Mouse (Mus musculus): ENCODE results near the gene Slmap. TPM values are rescaled to one million over a fixed set of nuclear protein-coding genes. Genes with fewer than 3 reads are reported as not detected.

Slmap gene
- total and polyA plus RNA-seq, 3 experiments = 32.7 to 283 (median 249) TPM

DNA sequence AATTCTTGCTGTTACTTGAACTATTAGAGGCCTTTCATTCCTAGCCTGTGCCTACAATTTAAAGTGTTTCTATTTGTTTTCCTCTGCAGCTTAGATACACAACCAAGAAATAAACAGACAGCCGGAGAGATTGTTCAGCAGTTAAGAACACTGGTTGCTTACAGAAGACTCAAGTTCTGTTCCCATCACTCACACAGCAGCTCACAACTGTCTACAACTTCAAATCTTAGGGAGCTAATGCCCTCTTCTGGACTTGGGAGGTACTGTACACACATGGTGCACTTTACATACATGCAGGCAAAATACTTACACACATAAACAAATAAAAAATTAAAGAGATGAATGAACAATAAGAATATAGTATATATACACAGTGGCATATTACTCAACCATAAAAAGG lies 39.7 kb downstream of the Slmap start:
- H3K4me3 ChIP-seq = no peak overlapping the region
- H3K27ac ChIP-seq = peak overlapping the region; percentile 61
- H3K4me1 ChIP-seq (ENCODE audit: control insufficient read depth, insufficient read depth, low read length) = peaks cover 3% of the 10 kb centered on the region
- H3K79me2 ChIP-seq (replicated peaks; ENCODE audit: control insufficient read depth, insufficient read depth, low read length) = peaks cover 5% of the 10 kb centered on the region; the same call in 1 of the 2 replicates
- no peaks in the 10 kb centered on the region for H3K27me3 ChIP-seq (ENCODE audit: control insufficient read depth, insufficient read depth, low read length)
- H3K9ac ChIP-seq (ENCODE audit: low read depth, low read length) = no peak overlapping the region
- intact Hi-C loops (cut with DNase I) = no loop called here
- no peak for DNase-seq
- H3K36me3 ChIP-seq (ENCODE audit: control insufficient read depth, insufficient read depth, low read length) = peaks cover 6% of the 10 kb centered on the region
- TF ChIP-seq CTCF (IDR thresholded peaks at IDR 0.05) = peak; percentile 45
- no peak for TF ChIP-seq POLR2A (IDR thresholded peaks at IDR 0.05; ENCODE audit: insufficient read depth, low read depth, low read length)
- 83% methylated on average over 1 of the region's 1 CpGs for WGBS

DNA sequence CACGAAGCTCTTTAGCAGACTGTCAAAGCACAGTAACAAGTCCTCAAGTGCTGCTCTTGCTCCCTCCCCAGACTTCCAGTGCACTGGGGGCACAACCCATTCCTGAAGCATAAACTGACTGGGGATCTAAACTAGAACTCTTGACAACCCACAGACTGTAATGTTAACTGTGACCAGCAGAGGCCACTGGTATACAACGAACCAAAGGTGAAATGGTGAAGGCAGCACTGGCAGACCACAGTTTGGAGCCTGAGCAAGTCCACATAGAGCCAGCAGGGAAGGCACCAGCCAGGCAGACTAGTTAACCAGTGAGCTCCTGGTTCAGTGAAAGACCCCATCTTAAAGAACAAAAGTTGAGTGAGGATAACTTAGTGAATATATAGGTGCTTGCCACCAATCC lies 43.6 kb downstream of the Slmap start:
- H3K79me2 ChIP-seq (replicated peaks; ENCODE audit: control insufficient read depth, insufficient read depth, low read length) = peaks cover 4% of the 10 kb centered on the region; the same call in 1 of the 2 replicates
- H3K4me3 ChIP-seq = no peak overlapping the region
- no peak overlapping the region for H3K9ac ChIP-seq (ENCODE audit: low read depth, low read length)
- DNase-seq = peak; percentile 69 to 76
- TF ChIP-seq EP300 (IDR thresholded peaks at IDR 0.05; ENCODE audit: insufficient read depth, low read depth, low read length) (peak; percentile 86; the same call in 1 of the 2 replicates), CTCF (IDR thresholded peaks at IDR 0.05) (peak; percentile 91), POLR2A (IDR thresholded peaks at IDR 0.05; ENCODE audit: insufficient read depth, low read depth, low read length) (no peak)
- H3K27me3 ChIP-seq (ENCODE audit: control insufficient read depth, insufficient read depth, low read length) = no peaks in the 10 kb centered on the region
- H3K27ac ChIP-seq = no peak overlapping the region
- WGBS = 20% methylated on average over 2 of the region's 2 CpGs
- peaks cover 6% of the 10 kb centered on the region for H3K36me3 ChIP-seq (ENCODE audit: control insufficient read depth, insufficient read depth, low read length)
- intact Hi-C loops (cut with DNase I) = loop anchor here (2.0 to 5.0 kb wide), 4 partner anchors 86 to 536 kb away; partner anchors contain the start of gene Pde12
- peaks cover 1% of the 10 kb centered on the region for H3K4me1 ChIP-seq (ENCODE audit: control insufficient read depth, insufficient read depth, low read length)

DNA sequence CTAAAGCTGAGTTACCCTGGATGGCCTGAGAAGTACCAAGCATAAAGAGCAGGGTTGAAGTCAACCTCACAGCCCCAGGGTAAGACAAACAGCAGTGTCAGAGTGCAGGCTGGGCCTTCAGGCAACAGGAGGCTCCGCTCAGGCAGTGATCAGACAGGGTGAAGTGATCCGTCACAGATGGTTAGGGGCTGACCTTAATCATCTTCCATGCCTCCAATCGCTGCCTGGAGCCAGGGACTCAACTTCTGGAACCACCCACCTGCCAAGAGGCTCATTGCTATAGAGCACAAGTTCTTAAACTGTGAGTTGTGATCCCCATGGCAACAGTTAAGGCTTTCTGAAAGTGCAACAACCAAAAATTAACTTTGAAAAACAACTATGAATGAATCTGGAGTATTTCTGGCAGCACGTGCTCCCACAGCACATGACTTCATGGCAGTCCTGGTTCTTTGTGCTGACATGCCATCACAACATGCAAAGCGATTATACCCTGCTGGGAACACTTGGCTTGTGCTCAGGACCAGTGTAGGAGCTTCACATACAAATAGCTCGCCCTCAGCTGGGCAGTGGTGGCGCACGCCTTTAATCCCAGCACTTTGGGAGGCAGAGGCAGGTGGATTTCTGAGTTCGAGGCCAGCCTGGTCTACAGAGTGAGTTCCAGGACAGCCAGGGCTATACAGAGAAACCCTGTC lies 46.3 kb downstream of the Slmap start:
- no peak overlapping the region for H3K27ac ChIP-seq
- H3K4me3 ChIP-seq = no peak overlapping the region
- no peaks in the 10 kb centered on the region for H3K27me3 ChIP-seq (ENCODE audit: control insufficient read depth, insufficient read depth, low read length)
- no peak for DNase-seq
- intact Hi-C loops (cut with DNase I) = no loop called here
- whole genome bisulfite sequencing = 64% methylated on average over 9 of the region's 9 CpGs
- no peaks in the 10 kb centered on the region; the same call in 1 of the 2 replicates for H3K36me3 ChIP-seq (ENCODE audit: control insufficient read depth, insufficient read depth, low read length)
- H3K4me1 ChIP-seq (ENCODE audit: control insufficient read depth, insufficient read depth, low read length) = peaks cover 1% of the 10 kb centered on the region; the same call in 1 of the 2 replicates
- TF ChIP-seq CTCF (IDR thresholded peaks at IDR 0.05) (no peak), POLR2A (IDR thresholded peaks at IDR 0.05; ENCODE audit: insufficient read depth, low read depth, low read length) (no peak), EP300 (IDR thresholded peaks at IDR 0.05; ENCODE audit: insufficient read depth, low read depth, low read length) (no peak)
- peaks cover 4% of the 10 kb centered on the region for H3K79me2 ChIP-seq (replicated peaks; ENCODE audit: control insufficient read depth, insufficient read depth, low read length)
- no peak overlapping the region for H3K9ac ChIP-seq (ENCODE audit: low read depth, low read length)

DNA sequence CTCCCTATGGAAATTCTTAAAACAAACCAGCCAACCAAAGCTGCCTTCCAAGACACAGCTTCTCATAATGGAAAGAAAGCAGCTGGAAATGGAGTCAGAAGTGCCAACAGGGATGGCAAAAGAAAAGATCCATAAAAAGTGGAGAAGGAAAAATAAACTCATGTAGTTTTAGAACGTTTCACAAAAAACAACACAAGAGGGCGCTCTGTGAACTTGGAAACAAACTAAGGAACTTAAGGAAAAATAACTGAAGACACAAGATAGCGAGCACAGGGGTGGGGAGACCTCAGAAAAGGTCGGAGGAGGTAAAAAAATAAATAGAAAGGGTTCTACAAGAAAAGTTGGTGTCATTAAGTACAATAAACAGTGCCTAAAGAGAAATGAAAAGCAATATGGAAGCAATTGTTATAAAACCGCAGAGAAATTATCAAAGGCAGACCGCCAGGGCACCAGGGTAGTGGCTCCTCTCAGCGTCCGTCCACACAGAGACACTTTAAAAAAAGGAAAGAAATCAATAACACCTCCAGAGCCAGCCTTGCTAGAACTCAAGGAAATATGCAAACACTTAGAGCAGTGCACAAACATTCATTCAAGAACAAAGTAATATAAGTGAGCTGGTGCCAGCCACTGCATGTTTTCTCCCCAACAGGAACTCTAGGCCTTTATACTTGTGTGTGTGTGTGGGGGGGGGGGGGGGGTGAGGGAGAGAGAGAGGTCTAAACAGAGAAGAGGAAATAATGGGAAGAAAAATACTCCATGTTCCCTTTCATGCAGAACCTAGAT lies 48.1 kb downstream of the Slmap start:
- DNase-seq = no peak
- intact Hi-C loops (cut with DNase I) = no loop called here

DNA sequence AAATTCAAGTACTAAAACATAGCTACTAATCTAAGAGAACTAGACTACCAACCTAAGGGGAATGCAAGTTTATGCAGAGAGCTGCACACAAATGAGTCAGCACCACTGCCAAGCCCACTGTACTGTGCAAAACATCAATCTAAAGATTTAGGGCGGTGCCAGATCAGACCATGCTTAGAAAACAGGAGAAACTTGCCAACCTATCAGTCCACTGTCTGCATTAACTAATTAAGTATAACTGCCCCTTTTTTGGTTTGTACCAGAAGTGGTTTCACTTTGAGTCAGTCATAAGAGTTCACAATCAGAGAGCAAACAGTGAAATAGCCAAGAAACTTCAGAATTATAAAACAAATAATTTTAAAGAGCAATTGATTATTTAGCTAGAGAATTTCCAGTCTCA lies 53.3 kb downstream of the Slmap start:
- WGBS = 91% methylated on average over 1 of the region's 1 CpGs
- DNase-seq = no peak
- Histone ChIP-seq H3K4me1 (ENCODE audit: control insufficient read depth, insufficient read depth, low read length) (no peaks in the 10 kb centered on the region), H3K4me3 (no peak overlapping the region), H3K27ac (no peak overlapping the region), H3K27me3 (ENCODE audit: control insufficient read depth, insufficient read depth, low read length) (no peaks in the 10 kb centered on the region), H3K36me3 (ENCODE audit: control insufficient read depth, insufficient read depth, low read length) (peaks cover 3% of the 10 kb centered on the region; the same call in 1 of the 2 replicates), H3K79me2 (replicated peaks; ENCODE audit: control insufficient read depth, insufficient read depth, low read length) (no peaks in the 10 kb centered on the region; the same call in 1 of the 2 replicates), H3K9ac (ENCODE audit: low read depth, low read length) (no peak overlapping the region)
- intact Hi-C loops (cut with DNase I) = no loop called here
- TF ChIP-seq CTCF (IDR thresholded peaks at IDR 0.05) (no peak), EP300 (IDR thresholded peaks at IDR 0.05; ENCODE audit: insufficient read depth, low read depth, low read length) (no peak), POLR2A (IDR thresholded peaks at IDR 0.05; ENCODE audit: insufficient read depth, low read depth, low read length) (no peak)

More for the DNA sequence above, 48.1 kb downstream of the Slmap start:
- Histone ChIP-seq H3K4me1 (ENCODE audit: control insufficient read depth, insufficient read depth, low read length) (peaks cover 1% of the 10 kb centered on the region; the same call in 1 of the 2 replicates), H3K36me3 (ENCODE audit: control insufficient read depth, insufficient read depth, low read length) (no peaks in the 10 kb centered on the region; the same call in 1 of the 2 replicates), H3K4me3 (no peak overlapping the region), H3K27me3 (ENCODE audit: control insufficient read depth, insufficient read depth, low read length) (no peaks in the 10 kb centered on the region), H3K9ac (ENCODE audit: low read depth, low read length) (no peak overlapping the region), H3K27ac (no peak overlapping the region), H3K79me2 (replicated peaks; ENCODE audit: control insufficient read depth, insufficient read depth, low read length) (peaks cover 3% of the 10 kb centered on the region)
- WGBS = 51% methylated on average over 8 of the region's 8 CpGs
- TF ChIP-seq POLR2A (IDR thresholded peaks at IDR 0.05; ENCODE audit: insufficient read depth, low read depth, low read length) (no peak), CTCF (IDR thresholded peaks at IDR 0.05) (peak; percentile 69), EP300 (IDR thresholded peaks at IDR 0.05; ENCODE audit: insufficient read depth, low read depth, low read length) (no peak)

Data from heart, adult 2 months (tissue).